Mouse (Mus musculus): Measurements from ENCODE around the gene Gm7030.
"Not testable (repeated sequence)": the region's sequence is repeated elsewhere in the genome, so short reads cannot be mapped to it uniquely, and the experiment has no call there.

The Gm7030 gene

GRCm38 (mm10) chr17:36128968-36129817, at the start of gene Gm7030:
Gene Gm7030, minus strand, starts transcription at chr17:36129425.
- DNase-seq (ENCODE audit: low read depth, low spot score): not testable (repeated sequence)

GRCm38 (mm10) chr17:36178938-36179337, 49.7 kb upstream of the Gm7030 start:
- not testable (repeated sequence) for DNase-seq (ENCODE audit: low read depth, low spot score)

GRCm38 (mm10) chr17:36176132-36176531, 46.9 kb upstream of the Gm7030 start:
- DNase-seq (ENCODE audit: low read depth, low spot score): not testable (repeated sequence)

- no peak for DNase-seq (ENCODE audit: low read depth, low spot score)
Observed at GRCm38 (mm10) chr17:36170287-36170814, 41.1 kb upstream of the Gm7030 start.

GRCm38 (mm10) chr17:36169753-36170152, 40.5 kb upstream of the Gm7030 start:
- no peak for DNase-seq (ENCODE audit: low read depth, low spot score)

- not testable (repeated sequence) for DNase-seq (ENCODE audit: low read depth, low spot score)
Observed at GRCm38 (mm10) chr17:36169094-36169493, 39.9 kb upstream of the Gm7030 start.

- DNase-seq (ENCODE audit: low read depth, low spot score): no peak
Observed at GRCm38 (mm10) chr17:36168039-36168652, 38.9 kb upstream of the Gm7030 start, which contains the start of gene Gm8909. Gene Gm8909, minus strand, starts transcription at chr17:36168537.

GRCm38 (mm10) chr17:36167306-36168038, 38.2 kb upstream of the Gm7030 start:
- DNase-seq (ENCODE audit: low read depth, low spot score): no peak

- not testable (repeated sequence) for DNase-seq (ENCODE audit: low read depth, low spot score)
Observed at GRCm38 (mm10) chr17:36166901-36167300, 37.7 kb upstream of the Gm7030 start.

GRCm38 (mm10) chr17:36161129-36162051, 32.2 kb upstream of the Gm7030 start:
- no peak for DNase-seq (ENCODE audit: low read depth, low spot score)

- DNase-seq (ENCODE audit: low read depth, low spot score): not testable (repeated sequence)
Observed at GRCm38 (mm10) chr17:36158264-36158663, 29.0 kb upstream of the Gm7030 start.

GRCm38 (mm10) chr17:36157782-36158181, 28.6 kb upstream of the Gm7030 start:
- not testable (repeated sequence) for DNase-seq (ENCODE audit: low read depth, low spot score)

GRCm38 (mm10) chr17:36154271-36155149, 25.3 kb upstream of the Gm7030 start:
- no peak for DNase-seq (ENCODE audit: low read depth, low spot score)

- DNase-seq (ENCODE audit: low read depth, low spot score): not testable (repeated sequence)
Observed at GRCm38 (mm10) chr17:36151200-36151599, 22.0 kb upstream of the Gm7030 start.

- DNase-seq (ENCODE audit: low read depth, low spot score): not testable (repeated sequence)
Observed at GRCm38 (mm10) chr17:36148468-36148867, 19.2 kb upstream of the Gm7030 start.

- DNase-seq (ENCODE audit: low read depth, low spot score): not testable (repeated sequence)
Observed at GRCm38 (mm10) chr17:36146937-36147336, 17.7 kb upstream of the Gm7030 start.

GRCm38 (mm10) chr17:36145861-36146156, 16.6 kb upstream of the Gm7030 start:
- DNase-seq (ENCODE audit: low read depth, low spot score): not testable (repeated sequence)

- no peak for DNase-seq (ENCODE audit: low read depth, low spot score)
Observed at GRCm38 (mm10) chr17:36145111-36145860, 16.1 kb upstream of the Gm7030 start.

- not testable (repeated sequence) for DNase-seq (ENCODE audit: low read depth, low spot score)
Observed at GRCm38 (mm10) chr17:36136299-36136848, 7.1 kb upstream of the Gm7030 start.
